Comparison of ENCODE assay signal across 15 mouse cellular contexts in the genomic region with DNA sequence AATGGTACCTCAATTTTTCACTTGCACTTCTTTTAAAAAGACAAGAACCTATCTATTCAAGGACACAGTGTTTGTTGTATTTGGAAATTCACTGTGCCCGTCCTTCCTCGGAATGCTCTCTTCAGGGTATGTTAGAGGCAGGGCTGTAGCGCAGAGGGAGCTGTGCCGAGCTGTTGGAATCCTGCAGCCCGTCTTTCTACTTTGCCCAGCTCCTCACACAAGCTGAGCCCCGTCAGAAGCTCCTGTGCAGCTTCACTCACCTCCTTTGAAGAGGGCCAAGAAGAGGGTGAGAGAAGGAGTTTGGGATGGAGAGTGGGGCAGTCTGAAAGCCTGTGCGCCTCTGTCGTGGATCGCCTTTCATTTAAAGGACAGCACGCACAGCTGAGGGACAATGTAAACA.
DNase-seq lines count a peak whose midpoint lies in the region; ATAC-seq and TF ChIP-seq lines count a peak whose summit lies in the region.
"Had no signal": no experiment of that assay in that cellular context is flagged by ENCODE, and none has a peak within 500 bp of the region (broad histone marks: within the 10 kb centered on the region; RNA-seq: fewer than 3 reads in every experiment).

No protein-coding gene starts in this region.

- H3K4me2 ChIP-seq in lung, postnatal 0 days (replicated peaks; ENCODE audit: low read depth, low read length) = peak overlapping the region; percentile 37; the same call in 1 of the 2 replicates
- peak overlapping the region; percentile 42 for H3K4me2 ChIP-seq in midbrain, embryonic 12.5 days (replicated peaks)
- H3K4me2 ChIP-seq in stomach, postnatal 0 days (replicated peaks; ENCODE audit: low read depth) = peak overlapping the region; percentile 42
- H3K4me2 ChIP-seq: heart, embryonic 15.5 days had no signal

- H3K9me3 ChIP-seq in lung, postnatal 0 days (ENCODE audit: low read length) = no peaks in the 10 kb centered on the region
- no peaks in the 10 kb centered on the region for H3K9me3 ChIP-seq in midbrain, embryonic 12.5 days
- H3K9me3 ChIP-seq in stomach, postnatal 0 days (ENCODE audit: control insufficient read depth, low read length) = no peaks in the 10 kb centered on the region
- H3K9me3 ChIP-seq: heart, embryonic 15.5 days had no signal

- WGBS in lung, postnatal 0 days = 45% methylated on average over 10 of the region's 10 CpGs
- WGBS in midbrain, embryonic 12.5 days = 28% methylated on average over 10 of the region's 10 CpGs
- WGBS in stomach, postnatal 0 days = 51% methylated on average over 10 of the region's 10 CpGs

- H3K4me1 ChIP-seq in lung, postnatal 0 days (ENCODE audit: insufficient read depth, low read depth, low read length) = no peaks in the 10 kb centered on the region
- peaks cover 9% of the 10 kb centered on the region; the same call in 1 of the 2 replicates for H3K4me1 ChIP-seq in midbrain, embryonic 12.5 days
- no peaks in the 10 kb centered on the region for H3K4me1 ChIP-seq in stomach, postnatal 0 days (replicated peaks; ENCODE audit: control insufficient read depth, insufficient read depth)
- H3K4me1 ChIP-seq: heart, embryonic 15.5 days had no signal

- no peaks in the 10 kb centered on the region for H3K27me3 ChIP-seq in lung, postnatal 0 days (replicated peaks; ENCODE audit: insufficient read depth, low read length)
- H3K27me3 ChIP-seq in midbrain, embryonic 12.5 days = no peaks in the 10 kb centered on the region
- H3K27me3 ChIP-seq in stomach, postnatal 0 days (ENCODE audit: control insufficient read depth, insufficient read depth, low read length) = no peaks in the 10 kb centered on the region
- H3K27me3 ChIP-seq: heart, embryonic 15.5 days had no signal

- peak overlapping the region; percentile 20 for H3K4me3 ChIP-seq in gastrocnemius, adult 2 months
- no peak overlapping the region; the same call in 1 of the 2 replicates for H3K4me3 ChIP-seq in lung, postnatal 0 days (ENCODE audit: low read depth, low read length)
- peak overlapping the region; percentile 21; the same call in 1 of the 2 replicates for H3K4me3 ChIP-seq in midbrain, embryonic 12.5 days
- H3K4me3 ChIP-seq in stomach, postnatal 0 days (ENCODE audit: low read depth, low read length) = peak overlapping the region; percentile 18
- H3K4me3 ChIP-seq: heart, embryonic 15.5 days had no signal

- no peak for ATAC-seq in lung, postnatal 0 days
- no peak for ATAC-seq in midbrain, embryonic 12.5 days (ENCODE audit: low FRiP score, low read depth)
- ATAC-seq in stomach, postnatal 0 days (ENCODE audit: low FRiP score, low TSS enrichment) = no peak
- ATAC-seq: liver, postnatal 0 days had no signal

- TF ChIP-seq CTCF in gastrocnemius, adult 2 months (IDR thresholded peaks at IDR 0.05) = no peak
- no peak for TF ChIP-seq CTCF in lung, postnatal 0 days (IDR thresholded peaks at IDR 0.05)
- TF ChIP-seq CTCF in stomach, postnatal 0 days (IDR thresholded peaks at IDR 0.05; ENCODE audit: low read depth) = no peak

- H3K36me3 ChIP-seq in lung, postnatal 0 days (ENCODE audit: insufficient read depth, low read length) = no peaks in the 10 kb centered on the region
- H3K36me3 ChIP-seq in midbrain, embryonic 12.5 days = no peaks in the 10 kb centered on the region
- no peaks in the 10 kb centered on the region for H3K36me3 ChIP-seq in stomach, postnatal 0 days (ENCODE audit: control insufficient read depth, insufficient read depth, low read length)
- H3K36me3 ChIP-seq: heart, embryonic 15.5 days had no signal

- no peak for TF ChIP-seq EP300 in lung, postnatal 0 days (IDR thresholded peaks at IDR 0.05)
- no peak for TF ChIP-seq EP300 in stomach, postnatal 0 days (optimal IDR thresholded peaks at IDR 0.05)

- H3K27ac ChIP-seq in gastrocnemius, adult 2 months = no peak overlapping the region
- H3K27ac ChIP-seq in lung, postnatal 0 days (ENCODE audit: low read length) = no peak overlapping the region
- peak overlapping the region; percentile 83 for H3K27ac ChIP-seq in midbrain, embryonic 12.5 days (replicated peaks)
- H3K27ac ChIP-seq in stomach, postnatal 0 days (replicated peaks) = no peak overlapping the region
- H3K27ac ChIP-seq: heart, embryonic 15.5 days had no signal

- DNase-seq in gastrocnemius, adult 2 months = no peak
- no peak for DNase-seq in gastrocnemius, postnatal 36 days
- peak; percentile 16 for DNase-seq in lung, postnatal 0 days (ENCODE audit: low spot score)
- no peak for DNase-seq in lung, postnatal 25 days (ENCODE audit: low spot score)
- DNase-seq in stomach, postnatal 0 days (ENCODE audit: low spot score) = no peak
- DNase-seq in spleen, postnatal 10 days (ENCODE audit: low spot score in 2 of 2) = no peak
- no peak for DNase-seq in cerebellum, adult 11-12 months
- DNase-seq: adrenal gland, adult 2 months; embryo, embryonic 11 days; kidney, postnatal 10 days; liver, postnatal 0 days; spleen, adult 18-20 months; thymus, postnatal 36 days had no signal

- no peak overlapping the region for H3K9ac ChIP-seq in lung, postnatal 0 days (replicated peaks; ENCODE audit: low read depth)
- peak overlapping the region; percentile 56; the same call in 1 of the 2 replicates for H3K9ac ChIP-seq in midbrain, embryonic 12.5 days (replicated peaks)
- no peak overlapping the region for H3K9ac ChIP-seq in stomach, postnatal 0 days (ENCODE audit: low read length)
- H3K9ac ChIP-seq: heart, embryonic 15.5 days; liver, postnatal 0 days had no signal

- intact Hi-C loops in gastrocnemius, adult 2 months (cut with DNase I) = no loop called here
- intact Hi-C loops in gastrocnemius, postnatal 36 days (cut with DNase I) = no loop called here
